Mouse (Mus musculus) midbrain, embryonic 15.5 days (tissue): ENCODE measurements around the gene Pacs2. TPM values are rescaled to one million over a fixed set of nuclear protein-coding genes. Genes with fewer than 3 reads are reported as not detected.

ENCODE experiments used
- microRNA-seq: library from miRNA; unstranded; fragments of <30 nt; microRNA quantifications from one replicate; pipeline ENCODE4, GENCODE M21; 2016
- polyA plus RNA-seq: library from polyadenylated mRNA; unstranded; fragments of >200 nt; fragmentation: Nextera tagmentation; extraction: Ambion mirVana; gene quantifications from 2 replicates; pipeline ENCODE4 v1.2.1, GENCODE M21; 2015

The Pacs2 gene
- polyA plus RNA-seq, 1 experiment from 2014 or later = 34.6 TPM

Small RNAs within 50 kb of the gene (microRNA-seq; reads per million reads assigned to microRNA genes)
- not detected for gene Gm44471

Other genes starting within 250 kb of the Pacs2 start
- 1.1 and 1.3 TPM in 2 replicates for gene Ahnak2, start 211.9 kb upstream of the Pacs2 start, polyA plus RNA-seq
- gene Clba1, start 205.6 kb upstream of the Pacs2 start, polyA plus RNA-seq = 24.4 and 25.1 TPM in 2 replicates
- 44.1 and 50.1 TPM in 2 replicates for gene Cdca4, start 185.1 kb upstream of the Pacs2 start, polyA plus RNA-seq
- 0.06 and 0.11 TPM in 2 replicates for gene Gpr132, start 146.3 kb upstream of the Pacs2 start, polyA plus RNA-seq
- gene Jag2, start 84.7 kb upstream of the Pacs2 start, polyA plus RNA-seq = 16.4 and 18.4 TPM in 2 replicates
- gene Nudt14, start 72.4 kb upstream of the Pacs2 start, polyA plus RNA-seq = 60.6 and 60.8 TPM in 2 replicates
- 57.4 and 60.2 TPM in 2 replicates for gene Btbd6, start 38.0 kb upstream of the Pacs2 start, polyA plus RNA-seq
- 56.0 and 58.5 TPM in 2 replicates for gene Brf1, start 13.8 kb upstream of the Pacs2 start, polyA plus RNA-seq
- gene Tex22, start 60.0 kb downstream of the Pacs2 start, polyA plus RNA-seq = 0.40 TPM in 1 of 2 replicates, not detected in the other
- 17.2 and 18.1 TPM in 2 replicates for gene Mta1, start 83.8 kb downstream of the Pacs2 start, polyA plus RNA-seq
- 370 and 393 TPM in 2 replicates for gene Crip2, start 125.7 kb downstream of the Pacs2 start, polyA plus RNA-seq
- gene Crip1, start 131.8 kb downstream of the Pacs2 start, polyA plus RNA-seq = 23.7 and 27.3 TPM in 2 replicates
- gene Tedc1, start 141.9 kb downstream of the Pacs2 start, polyA plus RNA-seq = 12.7 and 16.3 TPM in 2 replicates
- gene Tmem121, start 171.4 kb downstream of the Pacs2 start, polyA plus RNA-seq = 44.9 and 50.6 TPM in 2 replicates